Mouse (Mus musculus) G1E (cell line): ENCODE data around the gene Wfikkn1. TPM values are rescaled to one million over a fixed set of nuclear protein-coding genes. Genes with fewer than 3 reads are reported as not detected.
A peak's percentile ranks its signal among the peaks of the same experiment; 100 is the strongest.

ENCODE experiments used
- ATAC-seq: 2 replicates; pipeline ENCODE4 v1.8.0; 2016; ENCODE audit warnings: mild to moderate bottlenecking; ENCODE audit not compliant: insufficient number of reproducible peaks, poor library complexity, low FRiP score, severe bottlenecking; ENCODE audit errors: extremely low read depth
- DNase-seq: peaks from one replicate; pipeline ENCODE4 v3.0.0; 2012; ENCODE audit warnings: low spot score
- H3K27me3 ChIP-seq: 2 replicates; pipeline ENCODE4 v1.6.1; 2012; ENCODE audit warnings: mild to moderate bottlenecking, low read length, inconsistent platforms; ENCODE audit not compliant: insufficient read depth
- H3K36me3 ChIP-seq: replicated peaks from 2 replicates; pipeline ENCODE3; 2012; ENCODE audit warnings: mild to moderate bottlenecking, inconsistent platforms
- H3K4me1 ChIP-seq: 2 replicates; pipeline ENCODE4 v1.6.1; 2012; ENCODE audit warnings: low read depth, low read length, inconsistent platforms, mixed read lengths; ENCODE audit not compliant: insufficient read depth
- H3K4me3 ChIP-seq: 2 replicates; pipeline ENCODE4 v1.5.1; 2012; ENCODE audit warnings: low read depth, mild to moderate bottlenecking, inconsistent platforms, low read length, moderate library complexity, mixed read lengths
- H3K9me3 ChIP-seq: replicated peaks from 2 replicates; pipeline ENCODE4 v1.6.1; 2012; ENCODE audit warnings: inconsistent platforms
- CTCF ChIP-seq: IDR thresholded peaks from 2 replicates; pipeline ENCODE4 v1.5.1; 2012; ENCODE audit warnings: low read depth, low read length, inconsistent platforms, mixed read lengths
- GATA1 ChIP-seq: IDR thresholded peaks from 2 replicates; pipeline ENCODE4 v1.6.1; 2012; ENCODE audit warnings: borderline replicate concordance, low read length, inconsistent platforms, mixed read lengths
- GATA2 ChIP-seq: IDR thresholded peaks from 2 replicates; pipeline ENCODE4 v1.6.1; 2012; ENCODE audit warnings: low read depth, low read length, inconsistent platforms, borderline replicate concordance
- POLR2AphosphoS5 ChIP-seq: IDR thresholded peaks from 2 replicates; pipeline ENCODE4 v1.6.1; 2012; ENCODE audit warnings: low read depth, low read length, inconsistent platforms; ENCODE audit not compliant: insufficient replicate concordance
- TAL1 ChIP-seq: conservative IDR thresholded peaks from 2 replicates; pipeline ENCODE4 v1.6.1; 2012; ENCODE audit warnings: low read depth, low read length, inconsistent platforms, mixed read lengths
- polyA plus RNA-seq: library from polyadenylated mRNA; stranded (reverse); fragments of >175 nt; gene quantifications from 2 replicates; pipeline ENCODE4 v1.2.3, GENCODE M21; 2012
- total RNA-seq, 2 experiments: library from RNA; stranded (forward) in 1 of 2; stranded (reverse) in 1 of 2; fragments of 200-1000 nt in 1 of 2; fragments of >200 nt in 1 of 2; fragmentation: Nextera tagmentation in 1 of 2; gene quantifications; 2 replicates each; pipeline ENCODE4 v1.2.3; 2014 to 2017

Wfikkn1 gene
- total and polyA plus RNA-seq, 3 experiments = 0.55 to 1.4 (median 0.57) TPM

GRCm38 (mm10) chr17:25867509-25867835 lies 13.2 kb downstream of the Wfikkn1 start:
- H3K4me3 ChIP-seq = peak overlapping the region; percentile 83; the same call in 1 of the 2 replicates
- H3K36me3 ChIP-seq = peaks cover 39% of the 10 kb centered on the region
- DNase-seq (peak; percentile 45), ATAC-seq (peak; percentile 4; the same call in 1 of the 2 replicates)
- no peaks in the 10 kb centered on the region; the same call in 1 of the 2 replicates for H3K27me3 ChIP-seq
- TF ChIP-seq TAL1 = no peak
- TF ChIP-seq CTCF = no peak
- no peak for TF ChIP-seq GATA2
- TF ChIP-seq GATA1 = no peak
- TF ChIP-seq POLR2AphosphoS5 = no peak
- H3K4me1 ChIP-seq = peaks cover 39% of the 10 kb centered on the region
- no peaks in the 10 kb centered on the region for H3K9me3 ChIP-seq

- Histone ChIP-seq H3K9me3 (no peaks in the 10 kb centered on the region), H3K4me1 (peaks cover 47% of the 10 kb centered on the region), H3K27me3 (no peaks in the 10 kb centered on the region; the same call in 1 of the 2 replicates), H3K4me3 (no peak overlapping the region), H3K36me3 (peaks cover 39% of the 10 kb centered on the region)
- TF ChIP-seq POLR2AphosphoS5 (no peak), CTCF (no peak), TAL1 (no peak), GATA1 (no peak), GATA2 (no peak)
- no peak for ATAC-seq
- DNase-seq = no peak
Measured at GRCm38 (mm10) chr17:25866172-25866571, 14.5 kb downstream of the Wfikkn1 start.

- Histone ChIP-seq H3K4me3 (no peak overlapping the region), H3K36me3 (peaks cover 40% of the 10 kb centered on the region), H3K9me3 (no peaks in the 10 kb centered on the region), H3K27me3 (no peaks in the 10 kb centered on the region; the same call in 1 of the 2 replicates), H3K4me1 (peaks cover 55% of the 10 kb centered on the region)
- ATAC-seq = no peak
- no peak for DNase-seq
- TF ChIP-seq POLR2AphosphoS5 = no peak
- no peak for TF ChIP-seq GATA1
- no peak for TF ChIP-seq TAL1
- no peak for TF ChIP-seq GATA2
- no peak for TF ChIP-seq CTCF
Measured at GRCm38 (mm10) chr17:25865288-25865687, 15.4 kb downstream of the Wfikkn1 start.

GRCm38 (mm10) chr17:25864311-25864710 lies 16.3 kb downstream of the Wfikkn1 start:
- peaks cover 48% of the 10 kb centered on the region for H3K36me3 ChIP-seq

GRCm38 (mm10) chr17:25863681-25864080 lies 17.0 kb downstream of the Wfikkn1 start:
- peaks cover 61% of the 10 kb centered on the region for H3K4me1 ChIP-seq
- peaks cover 54% of the 10 kb centered on the region for H3K36me3 ChIP-seq
- peaks cover 4% of the 10 kb centered on the region for H3K27me3 ChIP-seq
- no peaks in the 10 kb centered on the region for H3K9me3 ChIP-seq
- DNase-seq (no peak), ATAC-seq (no peak)
- TF ChIP-seq POLR2AphosphoS5 (no peak), CTCF (no peak), TAL1 (no peak), GATA2 (no peak), GATA1 (no peak)
- H3K4me3 ChIP-seq = no peak overlapping the region

More at GRCm38 (mm10) chr17:25864311-25864710, 16.3 kb downstream of the Wfikkn1 start:
- H3K4me1 ChIP-seq = peaks cover 61% of the 10 kb centered on the region
- DNase-seq = no peak
- ATAC-seq = no peak
- no peak for TF ChIP-seq GATA1
- TF ChIP-seq GATA2 = no peak
- no peak for TF ChIP-seq POLR2AphosphoS5
- H3K4me3 ChIP-seq = no peak overlapping the region
- H3K27me3 ChIP-seq = no peaks in the 10 kb centered on the region; the same call in 1 of the 2 replicates
- no peaks in the 10 kb centered on the region for H3K9me3 ChIP-seq

GRCm38 (mm10) chr17:25861704-25862612 lies 18.7 kb downstream of the Wfikkn1 start:
- no peak for DNase-seq
- H3K4me1 ChIP-seq = peaks cover 47% of the 10 kb centered on the region
- peaks cover 4% of the 10 kb centered on the region; the same call in 1 of the 2 replicates for H3K27me3 ChIP-seq
- no peak for TF ChIP-seq POLR2AphosphoS5
- TF ChIP-seq GATA2 = no peak
- no peak for TF ChIP-seq CTCF
- no peak for TF ChIP-seq GATA1
- no peak for TF ChIP-seq TAL1
- H3K4me3 ChIP-seq = peak overlapping the region; percentile 76
- peaks cover 67% of the 10 kb centered on the region for H3K36me3 ChIP-seq
- ATAC-seq = no peak
- H3K9me3 ChIP-seq = no peaks in the 10 kb centered on the region
